Mouse (Mus musculus) neural tube, embryonic 14.5 days (tissue): ENCODE measurements around the gene Fbxw8. TPM values are rescaled to one million over a fixed set of nuclear protein-coding genes. Genes with fewer than 3 reads are reported as not detected.

Source experiments
- ATAC-seq: fragments of 200-750 bp; cut with Nextera tagmentation; 2 replicates; pipeline ENCODE4 v1.8.0; 2017; ENCODE audit warnings: low read depth, mild to moderate bottlenecking, moderate TSS enrichment, moderate library complexity
- H3K27ac ChIP-seq: fragments of 300-500 bp; sonication (generic); 2 replicates; pipeline ENCODE4 v1.5.1; 2014; ENCODE audit warnings: low read depth, mild to moderate bottlenecking, control low read depth, low read length, moderate library complexity, mixed read lengths
- H3K27me3 ChIP-seq: fragments of 300-500 bp; sonication (generic); 2 replicates; pipeline ENCODE4 v1.6.1; 2014; ENCODE audit warnings: low read length; ENCODE audit not compliant: control insufficient read depth, insufficient read depth
- H3K36me3 ChIP-seq: fragments of 300-500 bp; sonication (generic); 2 replicates; pipeline ENCODE4 v1.6.1; 2014; ENCODE audit warnings: low read length, mixed read lengths; ENCODE audit not compliant: control insufficient read depth, insufficient read depth
- H3K4me1 ChIP-seq: fragments of 300-500 bp; sonication (generic); 2 replicates; pipeline ENCODE4 v1.6.1; 2014; ENCODE audit warnings: low read length; ENCODE audit not compliant: control insufficient read depth, insufficient read depth
- H3K4me2 ChIP-seq: fragments of 300-500 bp; sonication (generic); 2 replicates; pipeline ENCODE4 v1.6.1; 2014; ENCODE audit warnings: mild to moderate bottlenecking, low read depth, low read length, control low read depth
- H3K4me3 ChIP-seq: fragments of 300-500 bp; sonication (generic); 2 replicates; pipeline ENCODE4 v1.5.1; 2014; ENCODE audit warnings: low read depth, low read length, control low read depth, mixed read lengths
- H3K9ac ChIP-seq: fragments of 300-500 bp; sonication (generic); replicated peaks from 2 replicates; pipeline ENCODE4 v1.6.1; 2014; ENCODE audit warnings: low read depth, mild to moderate bottlenecking, control low read depth, low read length, mixed read lengths
- H3K9me3 ChIP-seq: fragments of 300-500 bp; sonication (generic); 2 replicates; pipeline ENCODE4 v1.6.1; 2016; ENCODE audit warnings: low read length; ENCODE audit not compliant: control insufficient read depth
- WGBS: fragments of 180-500 bp; shearing (Covaris S2); extraction: QIAGEN DNeasy Blood & Tissue Kit; methylation state at CpG from one replicate; pipeline ENCODE4 v1.1.7; 2014; 5-methylcytosine and 5-hydroxymethylcytosine counted together
- polyA plus RNA-seq: library from polyadenylated mRNA; unstranded; fragments of >200 nt; fragmentation: Nextera tagmentation; extraction: Ambion mirVana; gene quantifications from 2 replicates; pipeline ENCODE4 v1.2.1, GENCODE M21; 2014

Fbxw8 gene
- polyA plus RNA-seq, 1 experiment from 2014 or later, result 16.5 TPM

- Histone ChIP-seq H3K9me3 (no peaks in the 10 kb centered on the region), H3K9ac (no peak overlapping the region), H3K4me1 (peaks cover 8% of the 10 kb centered on the region; the same call in 1 of the 2 replicates), H3K4me2 (no peak overlapping the region), H3K27me3 (no peaks in the 10 kb centered on the region), H3K27ac (no peak overlapping the region), H3K4me3 (no peak overlapping the region), H3K36me3 (no peaks in the 10 kb centered on the region)
- ATAC-seq, result no peak
- 38% methylated on average over 12 of the region's 12 CpGs for WGBS
Measured at GRCm38 (mm10) chr5:118039241-118039668, 116.0 kb downstream of the Fbxw8 start.

DNA sequence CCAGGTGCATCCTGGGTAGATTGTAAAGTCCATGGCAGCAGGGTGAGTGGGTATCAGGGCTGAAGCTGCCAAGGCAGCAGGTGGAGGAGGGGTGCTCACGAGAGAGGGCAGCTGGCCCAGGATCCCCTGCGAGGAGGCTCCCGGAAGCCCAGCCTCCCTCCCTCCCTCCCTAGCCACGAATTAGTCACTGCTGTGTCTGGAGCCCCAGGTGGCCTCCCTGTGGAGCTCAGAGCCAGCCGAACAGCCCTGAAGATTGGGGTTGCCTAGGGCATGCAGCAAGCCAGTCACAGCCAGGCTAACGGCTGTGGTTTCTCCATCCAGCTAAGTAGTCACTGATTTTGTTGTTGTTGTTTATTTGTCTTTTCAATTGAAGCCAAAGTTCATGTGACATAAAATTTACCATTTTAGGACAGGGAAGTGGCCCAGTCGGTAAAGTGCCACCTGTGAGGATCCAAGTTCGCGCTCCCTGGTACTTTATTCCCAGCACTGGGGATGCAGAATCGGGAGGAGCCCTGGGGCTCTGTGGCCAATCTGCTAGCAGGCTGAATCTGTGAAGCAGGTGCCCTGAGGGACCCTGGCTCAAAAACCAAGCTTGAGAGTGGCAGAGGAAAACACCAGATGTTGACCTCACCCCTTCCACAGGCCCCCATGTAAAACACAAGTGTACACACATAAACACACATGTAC, 117.3 kb downstream of the Fbxw8 start:
- H3K27me3 ChIP-seq, result no peaks in the 10 kb centered on the region
- H3K9me3 ChIP-seq, result no peaks in the 10 kb centered on the region
- no peaks in the 10 kb centered on the region for H3K36me3 ChIP-seq
- H3K27ac ChIP-seq, result peak overlapping the region; percentile 34; the same call in 1 of the 2 replicates
- peak; percentile 84; the same call in 1 of the 2 replicates for ATAC-seq
- no peak overlapping the region for H3K9ac ChIP-seq
- H3K4me3 ChIP-seq, result no peak overlapping the region
- H3K4me2 ChIP-seq, result peak overlapping the region; percentile 27; the same call in 1 of the 2 replicates
- 7% methylated on average over 10 of the region's 10 CpGs for WGBS
- peaks cover 8% of the 10 kb centered on the region; the same call in 1 of the 2 replicates for H3K4me1 ChIP-seq

GRCm38 (mm10) chr5:118036888-118037797, 118.1 kb downstream of the Fbxw8 start:
- H3K4me2 ChIP-seq, result peak overlapping the region; percentile 27; the same call in 1 of the 2 replicates
- peaks cover 8% of the 10 kb centered on the region; the same call in 1 of the 2 replicates for H3K4me1 ChIP-seq
- H3K9ac ChIP-seq, result 0 out of 2 replicates have a peak overlapping the region, but pooled peaks have one; percentile 2
- H3K27me3 ChIP-seq, result no peaks in the 10 kb centered on the region
- peak; percentile 46; the same call in 1 of the 2 replicates for ATAC-seq
- no peaks in the 10 kb centered on the region for H3K9me3 ChIP-seq
- H3K4me3 ChIP-seq, result no peak overlapping the region
- WGBS, result 43% methylated on average over 25 of the region's 25 CpGs
- H3K27ac ChIP-seq, result peak overlapping the region; percentile 5; the same call in 1 of the 2 replicates
- H3K36me3 ChIP-seq, result no peaks in the 10 kb centered on the region

DNA sequence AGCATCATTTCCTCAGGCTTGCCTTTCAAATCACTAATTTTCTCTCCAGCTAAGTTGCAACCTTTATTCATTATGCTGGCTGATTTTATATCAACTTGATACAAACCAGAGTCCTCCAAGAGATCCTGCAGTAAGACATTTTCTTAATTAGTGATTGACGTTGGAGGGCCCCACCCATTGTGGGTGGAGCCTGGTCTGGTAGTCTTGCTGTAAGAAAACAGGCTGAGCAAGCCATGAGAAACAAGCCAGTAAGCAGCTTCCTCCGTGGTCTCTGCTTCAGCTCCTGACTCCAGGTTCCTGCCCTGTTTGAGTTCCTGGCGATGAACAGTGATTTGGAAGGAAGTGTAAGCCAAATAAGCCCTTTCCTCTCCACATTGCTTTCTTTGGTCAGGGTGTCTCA, 119.5 kb downstream of the Fbxw8 start:
- no peak for ATAC-seq

GRCm38 (mm10) chr5:118034632-118035031, 120.6 kb downstream of the Fbxw8 start:
- Histone ChIP-seq H3K9ac (no peak overlapping the region), H3K27ac (no peak overlapping the region), H3K4me3 (no peak overlapping the region), H3K36me3 (no peaks in the 10 kb centered on the region), H3K27me3 (peaks cover 8% of the 10 kb centered on the region), H3K9me3 (no peaks in the 10 kb centered on the region), H3K4me2 (no peak overlapping the region), H3K4me1 (peaks cover 8% of the 10 kb centered on the region; the same call in 1 of the 2 replicates)
- no peak for ATAC-seq
- WGBS, result 100% methylated on average over 1 of the region's 1 CpGs

More for the DNA sequence above, 119.5 kb downstream of the Fbxw8 start:
- Histone ChIP-seq H3K9me3 (no peaks in the 10 kb centered on the region), H3K36me3 (no peaks in the 10 kb centered on the region), H3K27ac (no peak overlapping the region), H3K9ac (no peak overlapping the region), H3K4me3 (no peak overlapping the region), H3K4me2 (no peak overlapping the region), H3K4me1 (peaks cover 8% of the 10 kb centered on the region; the same call in 1 of the 2 replicates), H3K27me3 (no peaks in the 10 kb centered on the region)
- WGBS, result 71% methylated on average over 3 of the region's 3 CpGs

DNA sequence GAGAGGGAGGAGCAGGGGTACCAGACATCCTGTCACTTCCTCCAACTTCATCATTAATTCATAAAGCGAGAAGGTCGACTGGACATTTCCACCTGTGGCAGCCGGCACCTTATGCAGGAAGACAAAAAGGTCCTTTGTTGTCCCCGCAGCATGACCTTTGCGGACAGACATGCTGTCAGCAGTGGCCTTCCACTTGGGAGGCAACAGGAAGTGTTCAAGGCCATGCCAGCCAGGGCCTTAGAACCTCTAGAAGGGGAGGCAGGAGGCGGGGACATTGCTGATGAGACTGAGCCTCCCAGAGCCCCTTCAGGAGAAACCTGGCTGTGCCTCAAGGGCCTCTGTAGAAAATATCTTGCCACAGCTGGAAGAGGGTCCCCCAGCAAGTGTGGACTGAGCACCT, 121.5 kb downstream of the Fbxw8 start:
- Histone ChIP-seq H3K4me2 (no peak overlapping the region), H3K27ac (no peak overlapping the region), H3K4me1 (peaks cover 8% of the 10 kb centered on the region; the same call in 1 of the 2 replicates), H3K9me3 (no peaks in the 10 kb centered on the region), H3K9ac (no peak overlapping the region), H3K27me3 (peaks cover 17% of the 10 kb centered on the region), H3K36me3 (no peaks in the 10 kb centered on the region), H3K4me3 (no peak overlapping the region)
- WGBS, result 79% methylated on average over 6 of the region's 6 CpGs
- no peak for ATAC-seq

GRCm38 (mm10) chr5:118033328-118033727, 121.9 kb downstream of the Fbxw8 start:
- H3K27ac ChIP-seq, result no peak overlapping the region
- H3K27me3 ChIP-seq, result peaks cover 21% of the 10 kb centered on the region
- no peak overlapping the region for H3K4me3 ChIP-seq
- ATAC-seq, result no peak
- no peak overlapping the region for H3K4me2 ChIP-seq
- H3K4me1 ChIP-seq, result peaks cover 11% of the 10 kb centered on the region; the same call in 1 of the 2 replicates
- H3K36me3 ChIP-seq, result no peaks in the 10 kb centered on the region
- no peak overlapping the region for H3K9ac ChIP-seq
- WGBS, result 59% methylated on average over 4 of the region's 4 CpGs
- H3K9me3 ChIP-seq, result no peaks in the 10 kb centered on the region

- ATAC-seq, result no peak
- 44% methylated on average over 4 of the region's 4 CpGs for WGBS
- Histone ChIP-seq H3K36me3 (no peaks in the 10 kb centered on the region), H3K27me3 (peaks cover 36% of the 10 kb centered on the region), H3K4me1 (peaks cover 17% of the 10 kb centered on the region; the same call in 1 of the 2 replicates), H3K9me3 (no peaks in the 10 kb centered on the region), H3K4me2 (no peak overlapping the region), H3K4me3 (no peak overlapping the region), H3K27ac (no peak overlapping the region), H3K9ac (no peak overlapping the region)
Measured at GRCm38 (mm10) chr5:118031508-118031907, 123.8 kb downstream of the Fbxw8 start.
